In genomic region chr5:148953098-148953497, GRCm38 (mm10) we compare ENCODE assay signal across 11 mouse cellular contexts. TPM values are rescaled to one million over a fixed set of nuclear protein-coding genes. Genes with fewer than 3 reads are reported as not detected.
DNase-seq lines count a peak whose midpoint lies in the region; ATAC-seq and TF ChIP-seq lines count a peak whose summit lies in the region.
"Had no signal": no experiment of that assay in that cellular context is flagged by ENCODE, and none has a peak within 500 bp of the region (broad histone marks: within the 10 kb centered on the region; RNA-seq: fewer than 3 reads in every experiment).

No protein-coding gene starts in this region.

- H3K4me1 ChIP-seq in lung, postnatal 0 days (ENCODE audit: insufficient read depth, low read depth, low read length): peaks cover 5% of the 10 kb centered on the region; the same call in 1 of the 2 replicates

- H3K9me3 ChIP-seq in lung, postnatal 0 days (ENCODE audit: low read length): no peaks in the 10 kb centered on the region
- H3K9me3 ChIP-seq: heart, embryonic 13.5 days; limb, embryonic 13.5 days; midbrain, embryonic 10.5 days had no signal

- TF ChIP-seq CTCF in lung, postnatal 0 days (IDR thresholded peaks at IDR 0.05): no peak

- H3K4me2 ChIP-seq in lung, postnatal 0 days (replicated peaks; ENCODE audit: low read depth, low read length): no peak overlapping the region
- H3K4me2 ChIP-seq: heart, embryonic 13.5 days; limb, embryonic 13.5 days had no signal

- H3K9ac ChIP-seq in lung, postnatal 0 days (replicated peaks; ENCODE audit: low read depth): no peak overlapping the region
- H3K9ac ChIP-seq: heart, embryonic 13.5 days; limb, embryonic 13.5 days had no signal

- WGBS in lung, postnatal 0 days: 43% methylated on average over 5 of the region's 5 CpGs

- H3K27ac ChIP-seq in lung, postnatal 0 days (ENCODE audit: low read length): no peak overlapping the region
- H3K27ac ChIP-seq: heart, embryonic 13.5 days; limb, embryonic 13.5 days; midbrain, embryonic 10.5 days had no signal

- intact Hi-C loops in left cerebral cortex, postnatal 4 days (cut with DNase I): no loop called here
- intact Hi-C loops in left cerebral cortex, postnatal 36 days (cut with DNase I): no loop called here
- intact Hi-C loops in left cerebral cortex, postnatal 10 days (cut with DNase I): no loop called here

- TF ChIP-seq EP300 in lung, postnatal 0 days (IDR thresholded peaks at IDR 0.05): no peak

- H3K27me3 ChIP-seq in lung, postnatal 0 days (replicated peaks; ENCODE audit: insufficient read depth, low read length): no peaks in the 10 kb centered on the region
- H3K27me3 ChIP-seq: heart, embryonic 13.5 days; limb, embryonic 13.5 days had no signal

- DNase-seq in left cerebral cortex, postnatal 4 days: peak; percentile 64
- no peak for DNase-seq in left cerebral cortex, postnatal 36 days (ENCODE audit: low spot score in 2 of 2)
- DNase-seq in adrenal gland, postnatal 36 days: peak; percentile 78 to 79
- peak; percentile 78 to 84 for DNase-seq in heart, adult 9 months (ENCODE audit: low spot score in 2 of 2)
- peak; percentile 31 for DNase-seq in lung, postnatal 0 days (ENCODE audit: low spot score)
- no peak for DNase-seq in layer of hippocampus, postnatal 25 days (ENCODE audit: extremely low spot score in 1 of 2, low spot score in 1 of 2)
- no peak for DNase-seq in left cerebral cortex, postnatal 10 days (ENCODE audit: extremely low spot score in 1 of 2, low spot score in 2 of 2)

- no peaks in the 10 kb centered on the region for H3K36me3 ChIP-seq in lung, postnatal 0 days (ENCODE audit: insufficient read depth, low read length)
- H3K36me3 ChIP-seq: heart, embryonic 13.5 days; limb, embryonic 13.5 days; midbrain, embryonic 10.5 days had no signal

- peak; percentile 40 for ATAC-seq in lung, postnatal 0 days

- H3K4me3 ChIP-seq in lung, postnatal 0 days (ENCODE audit: low read depth, low read length): no peak overlapping the region
- H3K4me3 ChIP-seq: heart, embryonic 13.5 days; limb, embryonic 13.5 days; midbrain, embryonic 10.5 days had no signal

RNA-seq across cellular contexts. Expression of gene Katnal1, which starts 24.0 kb away (rescaled TPM):
- total RNA-seq in left cerebral cortex, postnatal 4 days (2021): 10 to 100 TPM; 53.5 to 57.3 TPM
- 10 to 100 TPM; 69.5 to 72.8 TPM for total RNA-seq in left cerebral cortex, postnatal 36 days (2021)
- total RNA-seq in adrenal gland, postnatal 36 days (2021): 1 to 10 TPM; 6.5 to 9.7 TPM
- 4.3 and 5.0 TPM in 2 replicates for polyA plus RNA-seq in lung, postnatal 0 days (2015; fragmentation: Nextera tagmentation; extraction: Ambion mirVana)
- total RNA-seq in layer of hippocampus, postnatal 25 days (2021): 10 to 100 TPM; 60.1 to 63.6 TPM
- total RNA-seq in left cerebral cortex, postnatal 10 days (2021): 10 to 100 TPM; 45.2 to 51.4 TPM

RNA-seq across cellular contexts. Expression of gene Gm42791, which starts 41.8 kb away (rescaled TPM):
- total RNA-seq in left cerebral cortex, postnatal 4 days (2021): 10 to 100 TPM in 1 of 2 experiments, 1 to 10 TPM in 1; 9.4 to 16.6 TPM
- 10 to 100 TPM; 14.8 to 36.1 TPM for total RNA-seq in left cerebral cortex, postnatal 36 days (2021)
- 1 to 10 TPM; 4.2 to 5.7 TPM for total RNA-seq in adrenal gland, postnatal 36 days (2021)
- 0.78 and 1.2 TPM in 2 replicates for polyA plus RNA-seq in lung, postnatal 0 days (2015; fragmentation: Nextera tagmentation; extraction: Ambion mirVana)
- 10 to 100 TPM; 18.9 to 21.1 TPM for total RNA-seq in layer of hippocampus, postnatal 25 days (2021)
- 10 to 100 TPM in 1 of 2 experiments, 1 to 10 TPM in 1; 6.0 to 18.1 TPM for total RNA-seq in left cerebral cortex, postnatal 10 days (2021)
- polyA plus RNA-seq: large intestine, adult 2 months had no signal

Comparison
In these comparisons a context has a peak if more than half of its experiments do, and no peak if none do; other contexts are left out.
1. DNase-seq: peak in left cerebral cortex, postnatal 4 days (single experiment), adrenal gland, postnatal 36 days (2 of 2), heart, adult 9 months (2 of 2) and lung, postnatal 0 days (single experiment); none in left cerebral cortex, postnatal 36 days (0 of 2), layer of hippocampus, postnatal 25 days (0 of 2) and left cerebral cortex, postnatal 10 days (0 of 2).
2. RNA of gene Katnal1, which starts 24.0 kb away (total RNA-seq): 69.5 to 72.8 TPM in left cerebral cortex, postnatal 36 days, 60.1 to 63.6 TPM in layer of hippocampus, postnatal 25 days, 53.5 to 57.3 TPM in left cerebral cortex, postnatal 4 days and 45.2 to 51.4 TPM in left cerebral cortex, postnatal 10 days; 6.5 to 9.7 TPM in adrenal gland, postnatal 36 days; every median in the first group is over 4 times any median in the second.